Mouse (Mus musculus): ENCODE results near the gene Hmga1. TPM values are rescaled to one million over a fixed set of nuclear protein-coding genes. Genes with fewer than 3 reads are reported as not detected.

The Hmga1 gene
- polyA plus RNA-seq, 1 experiment from 2014 or later: 132 TPM

DNA sequence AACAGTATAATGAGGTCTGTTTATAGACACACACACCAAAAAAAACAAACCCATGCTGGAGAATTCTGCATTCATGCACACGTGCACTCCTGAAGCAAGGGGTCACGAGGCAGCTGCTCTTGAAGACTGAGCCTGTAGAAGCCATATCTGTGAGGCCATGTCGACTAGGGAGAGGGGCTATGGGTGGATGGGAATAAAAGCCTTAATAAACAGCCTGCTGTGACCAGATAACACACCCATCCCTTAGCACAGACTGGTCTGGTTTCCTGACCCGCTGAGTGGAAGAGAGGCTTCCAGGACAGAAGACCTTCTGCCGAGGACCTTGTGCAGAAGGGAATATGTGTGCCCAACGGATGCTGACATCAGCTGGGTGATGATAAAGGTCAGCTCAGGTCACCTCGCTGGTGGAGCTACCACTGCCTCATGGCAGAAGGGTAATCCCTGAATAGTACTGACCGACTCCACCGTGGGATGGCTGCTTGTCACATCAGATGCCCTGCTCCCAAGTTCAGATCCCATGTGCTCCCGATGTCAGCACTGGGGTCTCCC lies 17.5 kb downstream of the Hmga1 start:
- no peak for ATAC-seq
- Histone ChIP-seq H3K4me1 (ENCODE audit: control insufficient read depth, insufficient read depth, low read length) (no peaks in the 10 kb centered on the region), H3K4me2 (ENCODE audit: low read length) (no peak overlapping the region), H3K36me3 (ENCODE audit: control insufficient read depth, insufficient read depth, low read length) (peaks cover 40% of the 10 kb centered on the region), H3K27ac (ENCODE audit: low read depth, low read length) (no peak overlapping the region), H3K4me3 (ENCODE audit: low read depth, low read length) (no peak overlapping the region), H3K9ac (ENCODE audit: low read length) (no peak overlapping the region), H3K9me3 (replicated peaks; ENCODE audit: control insufficient read depth, low read length) (no peaks in the 10 kb centered on the region), H3K27me3 (replicated peaks; ENCODE audit: control insufficient read depth, insufficient read depth, low read length) (no peaks in the 10 kb centered on the region)
- no peak for DNase-seq (ENCODE audit: low spot score)
- 90% methylated on average over 10 of the region's 10 CpGs for WGBS

GRCm38 (mm10) chr17:27574470-27575115 lies 18.3 kb downstream of the Hmga1 start:
- no peaks in the 10 kb centered on the region for H3K4me1 ChIP-seq (ENCODE audit: control insufficient read depth, insufficient read depth, low read length)
- 84% methylated on average over 16 of the region's 16 CpGs for WGBS
- no peaks in the 10 kb centered on the region for H3K27me3 ChIP-seq (replicated peaks; ENCODE audit: control insufficient read depth, insufficient read depth, low read length)
- H3K9me3 ChIP-seq (replicated peaks; ENCODE audit: control insufficient read depth, low read length): no peaks in the 10 kb centered on the region
- peaks cover 47% of the 10 kb centered on the region for H3K36me3 ChIP-seq (ENCODE audit: control insufficient read depth, insufficient read depth, low read length)
- DNase-seq (ENCODE audit: low spot score) (peak; percentile 35), ATAC-seq (no peak)
- no peak overlapping the region for H3K4me2 ChIP-seq (ENCODE audit: low read length)
- H3K9ac ChIP-seq (ENCODE audit: low read length): no peak overlapping the region
- H3K4me3 ChIP-seq (ENCODE audit: low read depth, low read length): no peak overlapping the region
- H3K27ac ChIP-seq (ENCODE audit: low read depth, low read length): no peak overlapping the region

GRCm38 (mm10) chr17:27575116-27575776 lies 18.9 kb downstream of the Hmga1 start:
- no peaks in the 10 kb centered on the region for H3K27me3 ChIP-seq (replicated peaks; ENCODE audit: control insufficient read depth, insufficient read depth, low read length)
- H3K27ac ChIP-seq (ENCODE audit: low read depth, low read length): no peak overlapping the region
- H3K4me1 ChIP-seq (ENCODE audit: control insufficient read depth, insufficient read depth, low read length): no peaks in the 10 kb centered on the region
- no peak for ATAC-seq
- H3K4me2 ChIP-seq (ENCODE audit: low read length): no peak overlapping the region
- H3K36me3 ChIP-seq (ENCODE audit: control insufficient read depth, insufficient read depth, low read length): peaks cover 54% of the 10 kb centered on the region
- no peak overlapping the region for H3K4me3 ChIP-seq (ENCODE audit: low read depth, low read length)
- DNase-seq (ENCODE audit: low spot score): no peak
- H3K9ac ChIP-seq (ENCODE audit: low read length): no peak overlapping the region
- WGBS: 87% methylated on average over 10 of the region's 10 CpGs
- H3K9me3 ChIP-seq (replicated peaks; ENCODE audit: control insufficient read depth, low read length): no peaks in the 10 kb centered on the region

DNA sequence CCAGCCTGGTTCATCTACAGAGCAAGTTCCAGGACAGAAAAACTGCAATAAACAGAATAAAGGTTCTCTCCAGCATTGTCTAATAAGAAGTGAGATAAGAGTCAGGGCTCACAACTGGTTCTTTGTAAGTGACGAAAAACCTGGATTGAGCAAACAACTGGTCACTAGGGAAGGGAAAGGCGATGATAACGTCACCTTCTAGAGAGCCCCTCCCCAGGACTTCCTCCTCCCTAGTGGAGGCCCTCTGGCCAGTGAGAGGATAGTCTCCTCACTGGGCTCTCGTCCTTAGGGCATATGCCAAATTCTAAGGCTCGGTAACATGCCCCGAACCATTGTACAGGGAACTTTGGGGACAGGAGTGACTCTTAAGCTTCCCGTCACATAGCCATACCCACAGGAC lies 19.8 kb downstream of the Hmga1 start:
- no peak overlapping the region for H3K9ac ChIP-seq (ENCODE audit: low read length)
- ATAC-seq (no peak), DNase-seq (ENCODE audit: low spot score) (no peak)
- 92% methylated on average over 7 of the region's 7 CpGs for WGBS
- no peaks in the 10 kb centered on the region for H3K4me1 ChIP-seq (ENCODE audit: control insufficient read depth, insufficient read depth, low read length)
- peaks cover 62% of the 10 kb centered on the region for H3K36me3 ChIP-seq (ENCODE audit: control insufficient read depth, insufficient read depth, low read length)
- no peaks in the 10 kb centered on the region for H3K27me3 ChIP-seq (replicated peaks; ENCODE audit: control insufficient read depth, insufficient read depth, low read length)
- no peak overlapping the region for H3K27ac ChIP-seq (ENCODE audit: low read depth, low read length)
- H3K9me3 ChIP-seq (replicated peaks; ENCODE audit: control insufficient read depth, low read length): no peaks in the 10 kb centered on the region
- no peak overlapping the region for H3K4me2 ChIP-seq (ENCODE audit: low read length)
- no peak overlapping the region for H3K4me3 ChIP-seq (ENCODE audit: low read depth, low read length)

- ATAC-seq (no peak), DNase-seq (ENCODE audit: low spot score) (no peak)
- 72% methylated on average over 6 of the region's 6 CpGs for WGBS
- Histone ChIP-seq H3K9ac (ENCODE audit: low read length) (no peak overlapping the region), H3K36me3 (ENCODE audit: control insufficient read depth, insufficient read depth, low read length) (peaks cover 73% of the 10 kb centered on the region), H3K4me3 (ENCODE audit: low read depth, low read length) (no peak overlapping the region), H3K27me3 (replicated peaks; ENCODE audit: control insufficient read depth, insufficient read depth, low read length) (no peaks in the 10 kb centered on the region), H3K4me1 (ENCODE audit: control insufficient read depth, insufficient read depth, low read length) (no peaks in the 10 kb centered on the region), H3K4me2 (ENCODE audit: low read length) (no peak overlapping the region), H3K9me3 (replicated peaks; ENCODE audit: control insufficient read depth, low read length) (no peaks in the 10 kb centered on the region), H3K27ac (ENCODE audit: low read depth, low read length) (no peak overlapping the region)
Observed at GRCm38 (mm10) chr17:27577468-27577867, 21.2 kb downstream of the Hmga1 start.

GRCm38 (mm10) chr17:27578487-27578886 lies 22.2 kb downstream of the Hmga1 start:
- Histone ChIP-seq H3K9me3 (replicated peaks; ENCODE audit: control insufficient read depth, low read length) (no peaks in the 10 kb centered on the region), H3K27me3 (replicated peaks; ENCODE audit: control insufficient read depth, insufficient read depth, low read length) (no peaks in the 10 kb centered on the region), H3K4me1 (ENCODE audit: control insufficient read depth, insufficient read depth, low read length) (no peaks in the 10 kb centered on the region), H3K4me2 (ENCODE audit: low read length) (no peak overlapping the region), H3K27ac (ENCODE audit: low read depth, low read length) (no peak overlapping the region), H3K9ac (ENCODE audit: low read length) (no peak overlapping the region), H3K36me3 (ENCODE audit: control insufficient read depth, insufficient read depth, low read length) (peaks cover 80% of the 10 kb centered on the region), H3K4me3 (ENCODE audit: low read depth, low read length) (no peak overlapping the region)
- WGBS: 90% methylated on average over 10 of the region's 10 CpGs
- ATAC-seq (no peak), DNase-seq (ENCODE audit: low spot score) (no peak)

DNA sequence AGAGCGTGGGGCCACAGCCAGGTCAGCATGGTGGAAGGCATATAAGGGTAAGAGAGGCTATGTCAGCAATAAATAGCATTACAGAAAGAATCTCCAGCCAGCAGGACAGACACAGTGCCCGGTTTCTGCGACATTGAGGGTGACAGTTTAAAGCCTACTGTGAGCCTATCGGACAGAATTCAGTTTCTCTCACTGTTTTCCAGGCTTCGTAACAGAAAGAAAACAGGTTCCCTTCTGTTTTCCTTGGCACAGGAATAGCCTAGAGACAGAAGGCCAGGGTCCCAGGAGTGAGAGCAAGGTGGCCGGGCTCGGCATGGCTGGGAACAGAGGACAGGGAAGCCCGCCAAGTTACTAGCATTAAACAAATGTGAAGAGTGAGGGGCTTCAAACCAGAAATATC lies 23.5 kb downstream of the Hmga1 start:
- H3K36me3 ChIP-seq (ENCODE audit: control insufficient read depth, insufficient read depth, low read length): peaks cover 83% of the 10 kb centered on the region
- no peak overlapping the region for H3K9ac ChIP-seq (ENCODE audit: low read length)
- no peaks in the 10 kb centered on the region for H3K9me3 ChIP-seq (replicated peaks; ENCODE audit: control insufficient read depth, low read length)
- 86% methylated on average over 8 of the region's 8 CpGs for WGBS
- H3K4me2 ChIP-seq (ENCODE audit: low read length): no peak overlapping the region
- H3K4me3 ChIP-seq (ENCODE audit: low read depth, low read length): no peak overlapping the region
- H3K27ac ChIP-seq (ENCODE audit: low read depth, low read length): no peak overlapping the region
- ATAC-seq (no peak), DNase-seq (ENCODE audit: low spot score) (no peak)
- H3K27me3 ChIP-seq (replicated peaks; ENCODE audit: control insufficient read depth, insufficient read depth, low read length): no peaks in the 10 kb centered on the region
- no peaks in the 10 kb centered on the region for H3K4me1 ChIP-seq (ENCODE audit: control insufficient read depth, insufficient read depth, low read length)

- H3K36me3 ChIP-seq (ENCODE audit: control insufficient read depth, insufficient read depth, low read length): peaks cover 79% of the 10 kb centered on the region
- H3K4me2 ChIP-seq (ENCODE audit: low read length): no peak overlapping the region
- no peaks in the 10 kb centered on the region for H3K4me1 ChIP-seq (ENCODE audit: control insufficient read depth, insufficient read depth, low read length)
- H3K9me3 ChIP-seq (replicated peaks; ENCODE audit: control insufficient read depth, low read length): no peaks in the 10 kb centered on the region
- H3K27ac ChIP-seq (ENCODE audit: low read depth, low read length): no peak overlapping the region
- no peak for DNase-seq (ENCODE audit: low spot score)
- H3K4me3 ChIP-seq (ENCODE audit: low read depth, low read length): no peak overlapping the region
- H3K9ac ChIP-seq (ENCODE audit: low read length): no peak overlapping the region
- no peak for ATAC-seq
- 92% methylated on average over 20 of the region's 20 CpGs for WGBS
- H3K27me3 ChIP-seq (replicated peaks; ENCODE audit: control insufficient read depth, insufficient read depth, low read length): no peaks in the 10 kb centered on the region
Observed at GRCm38 (mm10) chr17:27580392-27581068, 24.2 kb downstream of the Hmga1 start.

Measured in forebrain, embryonic 14.5 days (tissue).